Mouse (Mus musculus) kidney, postnatal 10 days (tissue): ENCODE results near the gene Abcc8.
"Not testable (repeated sequence)": the region's sequence is repeated elsewhere in the genome, so short reads cannot be mapped to it uniquely, and the experiment has no call there.

ENCODE experiments used
- DNase-seq: peaks from one replicate; pipeline ENCODE4 v3.0.0; 2021; ENCODE audit warnings: mixed read lengths

Gene Abcc8

DNA sequence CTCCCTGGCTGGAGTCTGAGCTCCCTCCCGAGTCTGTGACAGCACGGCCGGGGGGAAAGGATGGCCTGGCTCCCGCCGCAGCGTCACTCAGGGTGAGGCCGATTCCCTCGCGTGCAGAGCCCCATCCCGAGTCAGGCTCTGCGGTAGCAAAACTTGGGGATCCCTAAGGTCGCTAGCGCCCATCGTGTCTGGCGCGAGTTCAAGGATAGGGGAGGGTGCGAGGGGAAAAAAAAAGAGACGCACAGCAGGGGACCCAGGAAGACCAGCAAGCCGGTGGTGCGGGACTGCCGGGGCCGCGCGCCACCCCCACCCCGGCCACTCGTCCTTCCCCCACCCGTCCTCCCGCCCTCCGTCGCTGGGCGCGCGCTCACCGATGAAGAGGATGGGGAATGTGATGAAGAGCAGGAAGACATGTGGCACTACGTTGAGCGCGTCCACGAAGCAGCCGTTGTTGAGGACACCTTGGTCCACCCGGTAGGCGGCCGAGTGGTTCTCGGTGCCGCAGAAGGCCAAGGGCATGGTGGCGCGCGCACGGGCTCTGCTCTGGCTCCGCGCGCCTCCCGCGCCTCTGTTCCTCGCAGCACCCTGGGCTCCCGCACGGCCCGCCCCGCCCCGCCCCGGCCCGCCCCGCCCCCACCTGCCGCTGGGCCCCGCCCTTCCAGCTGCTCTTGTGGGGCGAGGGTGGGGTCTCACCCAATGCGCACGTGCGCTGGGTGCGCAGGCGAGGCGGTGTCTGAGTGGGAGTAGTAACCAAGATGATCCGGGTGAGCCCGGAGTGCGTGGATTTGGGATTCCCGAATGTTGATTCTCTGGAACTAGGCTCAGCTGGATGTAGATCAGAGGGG, at the start of gene Abcc8:
TSS of gene Abcc8 (minus strand) at position 603 of the 845 bp plus-strand sequence.
- peak; percentile 10 for DNase-seq

DNA sequence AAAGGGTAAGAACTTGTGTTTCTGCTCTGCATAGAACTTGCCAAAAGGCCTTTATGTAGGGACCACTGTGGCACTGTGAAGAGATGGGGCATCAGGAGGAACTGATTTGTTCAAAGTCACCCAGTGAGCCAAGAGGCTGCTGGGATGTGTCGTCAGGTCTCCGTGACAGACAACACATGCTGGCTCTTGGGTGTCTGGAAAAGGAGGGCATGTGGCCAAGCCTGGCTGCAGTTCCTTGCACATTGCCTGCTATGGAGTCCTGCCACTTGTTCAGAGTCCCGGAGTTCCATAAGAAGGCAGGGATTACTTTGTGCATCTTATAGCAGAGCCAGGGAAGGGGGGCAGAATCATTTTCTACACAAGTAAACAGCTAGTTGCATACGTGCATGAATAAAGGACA, 47.1 kb upstream of the Abcc8 start:
- no peak for DNase-seq

DNA sequence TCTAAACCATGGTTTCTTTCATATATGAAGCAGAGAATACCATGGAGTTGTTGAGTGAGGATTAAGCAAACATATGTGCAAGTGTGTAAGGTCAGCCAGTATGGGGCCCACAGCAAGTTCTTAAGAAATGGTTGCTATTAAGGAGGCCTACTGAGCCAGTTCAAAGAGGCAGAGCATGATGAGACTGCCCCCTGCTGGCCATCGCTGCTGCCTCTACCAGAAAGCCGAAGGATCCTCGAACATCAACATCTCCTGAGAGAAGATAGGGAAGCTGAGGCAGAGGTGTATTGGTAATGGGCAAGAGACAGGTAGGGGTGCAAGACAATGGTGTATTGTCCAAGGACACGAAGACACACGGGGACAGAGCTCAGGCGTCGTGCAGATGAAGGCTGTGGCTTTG, 46.4 kb upstream of the Abcc8 start:
- peak; percentile 71 for DNase-seq

DNA sequence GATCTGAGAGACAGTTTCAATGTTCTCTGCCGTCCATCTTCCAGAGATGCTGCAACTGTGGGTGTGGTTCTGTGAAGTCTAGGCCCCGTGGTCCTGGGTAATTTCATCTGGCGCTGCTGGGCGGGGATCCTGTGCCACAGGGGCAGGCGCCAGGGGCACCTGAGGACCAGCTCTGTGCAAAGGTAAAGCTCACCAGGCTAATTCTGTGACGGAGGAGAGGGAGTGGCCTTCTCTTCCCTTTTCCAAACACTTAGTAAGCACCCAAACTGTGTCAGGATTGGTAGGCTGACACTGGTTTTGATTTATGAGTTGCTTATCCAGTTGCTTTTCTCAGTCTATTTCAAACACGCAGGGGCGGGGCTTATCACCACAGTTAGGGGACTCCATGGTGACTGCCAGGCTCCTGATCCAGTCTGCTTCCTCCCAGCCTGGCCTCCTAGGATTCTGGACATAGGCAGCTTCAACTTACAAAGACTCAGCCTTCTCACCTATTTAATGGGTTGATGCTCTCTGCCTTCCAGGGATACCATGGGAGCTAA, 40.8 kb upstream of the Abcc8 start:
- no peak for DNase-seq

DNA sequence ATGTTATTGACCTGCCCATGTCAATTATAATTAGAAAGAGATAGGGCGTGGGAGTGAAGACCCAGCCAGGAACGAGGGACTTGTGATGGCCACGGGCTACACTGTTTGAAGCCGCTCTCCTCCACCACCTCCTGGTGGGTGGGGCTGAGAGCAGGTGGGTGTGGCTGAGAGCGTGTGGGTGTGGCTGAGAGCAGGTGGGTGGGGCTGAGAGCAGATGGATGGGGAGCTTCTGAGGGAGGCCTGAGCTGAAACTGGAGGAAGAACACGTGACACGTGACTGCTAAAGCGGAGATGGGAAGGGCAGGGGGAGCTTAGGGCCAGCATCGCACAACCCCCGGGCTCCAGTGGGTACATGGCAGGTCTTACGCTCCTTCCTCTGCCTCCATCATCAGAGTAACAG, 38.6 kb upstream of the Abcc8 start:
- DNase-seq = peak; percentile 30

DNA sequence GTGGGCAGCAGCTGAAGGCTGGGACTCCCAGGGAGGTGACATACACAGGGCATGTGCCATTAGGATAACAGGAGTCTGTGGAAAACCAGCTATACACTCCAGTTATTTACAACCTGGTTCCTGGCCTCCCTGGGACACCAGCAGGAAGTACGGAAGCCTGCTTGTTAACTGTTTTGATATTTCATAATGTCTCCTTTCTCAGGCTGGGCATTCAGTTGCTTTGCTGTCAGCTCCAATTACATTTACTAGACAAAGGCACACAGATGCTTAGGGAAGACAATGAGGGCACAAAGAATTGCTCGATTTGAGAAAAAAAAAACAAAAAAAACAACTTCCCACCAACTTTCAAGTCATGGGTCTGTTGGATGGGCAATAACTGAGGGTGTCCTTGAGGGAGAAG, 36.6 kb upstream of the Abcc8 start:
- DNase-seq = no peak

DNA sequence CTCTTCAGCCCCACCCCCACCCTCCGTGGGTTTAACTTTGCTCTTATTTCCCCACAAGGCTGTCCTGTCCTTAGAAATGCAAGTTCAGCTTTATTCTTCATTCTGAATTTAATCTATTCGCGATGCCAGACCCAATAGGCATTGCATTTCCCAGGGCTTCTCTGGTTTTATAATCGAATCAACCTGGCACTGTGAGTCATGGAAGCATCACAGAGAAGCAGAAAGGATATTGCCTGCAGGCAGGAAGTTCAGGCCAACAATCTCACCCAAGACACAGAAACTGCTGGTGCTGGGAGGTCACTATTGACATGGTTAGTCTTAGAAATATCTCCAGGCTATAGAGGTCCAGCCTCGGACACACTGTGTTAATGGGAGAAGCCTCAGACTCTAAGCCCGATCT, 30.4 kb upstream of the Abcc8 start:
- no peak for DNase-seq

DNA sequence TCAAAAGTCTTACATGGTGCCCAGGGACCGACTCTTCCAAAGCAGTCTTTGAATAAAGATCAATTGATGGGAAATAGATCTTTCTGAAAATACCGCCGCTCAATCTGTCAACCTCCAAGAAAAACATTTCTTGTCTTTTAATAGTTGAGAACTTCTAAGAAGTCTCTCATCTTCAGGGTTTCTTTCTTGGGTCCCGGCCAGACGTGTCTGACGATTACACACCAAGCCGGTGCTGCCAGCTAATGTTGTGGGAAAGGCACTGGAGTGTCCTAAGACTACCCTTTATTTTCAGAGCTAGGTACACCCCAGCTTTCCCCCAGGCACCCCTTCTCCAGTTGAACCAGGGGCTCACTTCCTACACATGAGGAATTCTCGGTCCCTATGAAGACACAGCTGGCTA, 28.3 kb upstream of the Abcc8 start:
- no peak for DNase-seq

DNA sequence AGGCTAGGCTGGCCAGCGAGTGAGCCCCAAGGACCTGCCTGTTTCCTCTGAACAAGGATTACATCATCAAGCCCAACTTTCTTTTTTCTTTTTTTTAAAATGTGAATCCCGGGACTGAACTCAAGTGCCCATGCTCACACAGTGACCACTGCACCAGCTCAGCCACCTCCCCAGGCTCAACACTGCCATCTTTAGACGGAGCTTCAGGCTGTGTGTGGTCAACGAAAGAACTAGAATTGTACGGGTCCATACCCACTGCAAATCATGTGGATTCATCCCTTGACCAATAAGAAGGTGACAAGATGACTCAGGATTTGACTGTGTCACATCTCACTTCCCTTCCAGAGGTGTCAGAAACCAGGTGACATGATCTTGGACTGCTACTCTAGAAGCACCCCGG, 24.9 kb upstream of the Abcc8 start:
- DNase-seq = no peak

DNA sequence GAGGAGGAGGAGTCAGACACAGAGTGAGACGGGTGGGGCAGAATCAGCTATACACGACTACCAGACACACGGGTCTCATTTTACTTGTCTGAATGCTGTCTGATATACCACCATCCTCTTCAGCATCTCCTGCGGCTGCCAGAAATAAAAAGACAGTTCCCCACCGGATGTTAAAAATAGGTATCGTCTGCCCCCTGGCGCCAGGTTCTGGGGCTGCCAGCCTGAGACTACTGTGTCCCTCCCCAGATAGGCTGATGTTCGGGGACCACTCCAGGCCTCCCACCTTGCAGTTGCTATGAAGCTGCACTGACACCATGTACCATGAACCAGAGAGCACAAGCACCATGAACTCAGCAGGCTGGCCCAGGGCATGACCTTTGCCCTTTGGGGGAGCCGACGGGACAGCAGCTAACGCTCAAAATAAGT, 24.2 kb upstream of the Abcc8 start:
- DNase-seq = peak; percentile 61

DNA sequence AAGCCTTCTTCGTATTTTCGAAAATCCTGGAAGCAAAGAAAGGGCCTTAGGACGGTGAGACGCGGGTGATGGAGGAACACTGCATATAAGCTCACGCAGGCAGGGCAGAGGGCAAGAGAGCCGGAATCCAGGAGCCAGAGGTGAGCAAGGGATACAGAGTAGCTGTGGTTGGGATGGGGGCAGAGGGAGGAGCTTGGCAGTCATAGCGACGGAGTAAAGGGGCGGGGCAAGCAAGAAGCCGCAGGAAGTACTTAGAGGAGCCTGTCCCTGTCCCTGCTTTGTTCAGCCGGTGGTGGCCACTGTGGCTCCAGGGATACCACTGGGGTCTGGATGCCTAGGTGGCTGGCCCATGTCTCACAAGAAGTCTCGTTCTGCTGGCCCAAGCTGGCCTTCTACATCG, 21.8 kb upstream of the Abcc8 start:
- peak; percentile 21 for DNase-seq

DNA sequence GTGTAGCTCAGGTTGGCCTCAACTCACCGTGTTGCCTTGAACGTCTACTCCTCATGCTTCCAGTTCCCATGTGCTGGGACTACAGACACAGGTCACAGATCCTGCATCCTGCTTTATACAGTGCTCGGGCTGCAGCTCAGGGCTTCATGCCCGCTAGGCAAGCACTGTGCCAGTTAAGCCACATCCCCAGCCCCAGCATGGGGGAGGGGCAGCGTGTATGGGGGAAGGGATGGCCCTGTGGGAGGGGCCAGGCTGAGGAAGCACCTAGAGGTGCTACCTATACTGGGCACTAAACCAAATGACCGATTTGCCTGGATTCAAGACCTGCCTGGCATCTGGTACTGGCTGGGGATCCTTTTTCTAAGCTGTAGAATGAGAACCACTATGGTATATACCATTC, 20.2 kb upstream of the Abcc8 start:
- no peak for DNase-seq

DNA sequence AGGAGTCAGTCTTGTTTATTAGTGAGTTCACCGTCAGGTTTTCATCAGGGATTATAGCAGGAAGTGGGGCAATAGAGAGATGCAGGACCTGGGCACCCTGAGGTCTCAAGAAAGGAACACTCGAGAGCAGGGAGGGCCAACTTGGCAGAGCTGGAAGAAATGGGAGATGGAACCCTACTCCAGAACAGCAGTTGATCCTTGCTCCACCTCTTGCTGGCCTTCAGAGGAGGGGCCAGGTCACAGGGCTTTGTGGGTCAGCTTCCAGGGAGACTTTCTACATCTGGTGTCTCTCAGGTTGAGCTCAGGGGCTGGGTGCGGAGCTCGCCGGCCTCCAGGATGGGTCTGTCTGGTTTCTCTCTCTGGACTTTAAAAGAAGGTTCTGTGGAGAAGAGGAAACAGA, 15.5 kb upstream of the Abcc8 start:
- no peak for DNase-seq

DNA sequence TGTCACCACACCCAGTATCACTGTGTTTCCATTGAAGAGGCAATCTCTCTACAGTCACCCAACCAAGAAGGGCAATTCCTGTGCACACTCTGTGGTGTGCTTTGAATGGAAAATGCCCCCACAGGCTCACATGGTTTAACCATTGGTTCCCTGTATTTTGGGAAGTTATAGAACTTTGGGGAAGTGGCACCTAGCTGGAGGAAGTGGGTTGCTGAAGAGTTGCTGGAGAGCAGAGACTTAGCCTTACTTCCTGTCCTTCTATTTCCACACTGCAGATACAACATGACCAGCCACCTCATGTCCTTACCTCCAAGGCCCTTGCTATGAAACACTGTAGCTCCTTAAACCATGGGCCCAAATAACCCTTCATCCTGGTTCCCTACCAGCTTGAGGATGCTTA, 4.4 kb upstream of the Abcc8 start:
- DNase-seq = no peak

DNA sequence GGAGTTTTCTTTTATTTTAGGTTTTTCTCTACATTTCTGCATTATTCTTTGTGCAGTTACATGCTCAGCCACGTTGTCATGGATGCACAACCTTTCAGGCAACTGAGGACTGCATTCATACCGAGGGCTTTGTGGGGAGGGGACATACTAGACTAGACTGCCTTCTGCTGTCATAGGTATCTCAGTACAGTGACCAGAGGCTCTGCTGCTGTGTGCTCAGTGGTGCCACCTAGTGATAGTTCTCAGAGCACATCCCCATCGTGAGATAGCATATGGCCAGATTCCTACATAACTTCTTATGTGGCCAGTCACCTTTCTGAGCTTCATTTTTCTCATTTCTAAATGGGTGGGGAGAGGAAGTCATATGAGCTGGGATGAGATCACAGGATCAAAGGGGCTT, 1.8 kb upstream of the Abcc8 start:
- DNase-seq = peak; percentile 72

DNA sequence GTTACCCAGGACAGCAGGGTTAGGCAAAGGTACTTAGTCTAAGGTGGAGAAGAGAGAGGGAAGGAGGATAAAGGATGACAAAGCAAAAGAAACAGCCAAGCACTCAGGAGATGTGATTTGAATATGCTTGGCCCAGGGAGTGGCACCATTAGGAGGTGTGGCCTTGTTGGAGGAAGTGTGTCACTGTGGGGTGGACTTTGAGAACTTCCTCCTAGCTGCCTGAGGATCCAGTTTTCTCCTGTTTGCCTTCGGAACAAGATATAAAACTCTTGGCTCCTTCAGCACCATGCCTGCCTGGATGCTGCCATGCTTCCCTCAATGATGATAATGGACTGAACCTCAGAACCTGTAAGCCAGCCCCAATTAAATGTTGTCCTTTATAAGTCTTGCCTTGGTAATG, 10.9 kb downstream of the Abcc8 start:
- DNase-seq = not testable (repeated sequence)

DNA sequence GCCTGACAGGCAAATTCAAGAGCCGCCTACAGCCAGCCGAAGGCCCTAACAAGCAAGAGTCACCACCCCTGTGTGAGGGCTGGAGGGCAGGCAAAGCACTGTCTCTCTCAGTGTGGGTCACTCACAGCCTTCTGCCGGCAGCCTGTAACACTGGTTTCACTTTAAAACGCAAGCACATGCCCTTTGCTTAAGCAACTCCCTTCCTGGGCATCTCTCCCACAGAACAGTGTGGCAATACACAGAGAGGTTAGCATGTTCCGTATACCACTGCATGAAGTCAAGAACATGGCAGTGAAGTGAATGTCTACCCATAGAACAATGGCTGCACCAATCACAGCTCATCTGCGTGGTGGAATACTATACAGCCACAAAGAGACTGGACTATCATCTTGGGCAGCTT, 11.4 kb downstream of the Abcc8 start:
- DNase-seq = no peak

DNA sequence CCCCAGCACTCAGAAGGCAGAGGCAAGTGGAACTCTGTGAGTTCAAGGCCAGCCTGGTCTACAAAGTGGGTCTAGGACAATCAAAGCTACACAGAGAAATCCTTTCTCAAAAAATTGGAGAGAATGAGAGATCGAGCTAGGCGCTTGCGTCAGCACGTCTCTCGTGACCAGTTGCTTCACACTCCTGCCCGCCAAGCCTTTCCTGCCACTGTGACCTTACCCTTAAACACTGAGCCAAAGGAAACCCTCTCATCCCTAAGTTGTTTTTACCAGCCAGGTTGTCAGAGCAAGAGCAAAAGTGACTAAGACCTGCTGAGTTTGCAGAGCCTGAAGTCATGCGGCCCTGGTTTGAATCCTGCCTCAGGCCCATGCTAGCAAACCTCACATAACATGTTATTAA, 11.9 kb downstream of the Abcc8 start:
- no peak for DNase-seq

DNA sequence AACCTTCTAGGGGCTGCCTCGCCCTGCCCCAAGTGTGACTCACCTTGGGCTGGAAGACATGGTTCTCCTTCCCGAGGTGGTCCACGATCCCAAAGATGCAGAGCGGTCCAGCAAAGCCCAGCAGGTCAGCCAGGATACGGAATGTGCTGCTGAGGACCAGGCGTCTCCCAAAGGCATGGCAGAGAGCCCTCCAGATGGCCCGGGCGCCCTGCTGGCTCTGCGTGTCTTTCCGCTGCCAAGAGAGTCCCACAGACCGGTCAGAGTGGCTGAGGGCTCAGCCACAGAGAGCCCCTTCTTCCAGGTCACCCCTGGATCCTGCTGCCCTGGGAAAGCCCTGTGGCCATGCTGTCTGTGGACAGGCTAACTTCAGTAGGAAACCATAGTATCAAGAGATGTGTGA, 14.0 kb downstream of the Abcc8 start:
- no peak for DNase-seq

DNA sequence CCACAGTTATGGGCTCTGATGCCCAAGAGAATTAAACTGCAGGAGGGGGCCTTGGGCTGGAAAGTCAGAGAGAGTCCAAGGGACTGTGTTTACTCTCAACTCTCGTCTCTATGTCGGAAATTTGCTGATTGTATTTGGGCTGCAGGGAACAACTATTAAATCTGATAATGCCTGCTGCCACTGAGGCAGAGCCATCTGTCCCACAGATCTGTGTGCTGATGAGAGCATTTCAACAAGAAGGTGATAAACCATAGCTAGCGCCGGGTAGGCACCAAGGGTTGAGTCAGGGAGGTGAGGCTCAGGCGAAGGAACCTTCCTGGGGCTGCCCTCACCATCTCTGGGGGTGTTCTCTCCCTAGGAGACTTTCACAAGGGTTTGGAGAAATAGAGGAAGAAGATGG, 17.1 kb downstream of the Abcc8 start:
- DNase-seq = no peak

DNA sequence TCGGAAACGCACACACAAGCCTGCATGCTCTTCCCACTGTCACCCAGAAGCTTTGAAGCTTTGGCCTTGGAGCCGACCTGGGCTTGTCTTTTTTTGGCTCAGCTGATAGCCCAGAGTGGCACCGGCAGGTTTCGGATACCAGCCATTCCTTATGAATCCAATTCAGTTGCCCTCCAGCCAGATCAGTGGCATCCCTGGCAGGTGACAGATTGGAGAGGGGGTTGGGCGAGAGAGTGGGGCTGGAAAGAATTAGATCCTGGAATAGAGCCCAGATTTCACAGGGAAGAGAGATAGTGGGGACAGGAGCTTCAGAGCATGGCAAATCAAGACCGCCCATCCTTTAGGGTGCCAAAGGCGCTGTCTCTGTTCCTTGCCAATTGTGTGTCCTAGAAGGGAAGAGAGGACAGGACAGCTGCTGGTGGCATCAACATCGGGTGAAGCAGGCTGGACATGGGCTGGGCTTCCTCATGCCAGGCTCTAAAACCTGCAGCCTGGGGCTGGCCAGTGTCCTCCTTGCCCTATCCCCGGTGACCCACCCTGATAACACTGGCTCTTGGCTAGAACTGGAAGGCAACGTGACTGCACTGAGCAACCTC, 17.6 kb downstream of the Abcc8 start:
- DNase-seq = no peak

DNA sequence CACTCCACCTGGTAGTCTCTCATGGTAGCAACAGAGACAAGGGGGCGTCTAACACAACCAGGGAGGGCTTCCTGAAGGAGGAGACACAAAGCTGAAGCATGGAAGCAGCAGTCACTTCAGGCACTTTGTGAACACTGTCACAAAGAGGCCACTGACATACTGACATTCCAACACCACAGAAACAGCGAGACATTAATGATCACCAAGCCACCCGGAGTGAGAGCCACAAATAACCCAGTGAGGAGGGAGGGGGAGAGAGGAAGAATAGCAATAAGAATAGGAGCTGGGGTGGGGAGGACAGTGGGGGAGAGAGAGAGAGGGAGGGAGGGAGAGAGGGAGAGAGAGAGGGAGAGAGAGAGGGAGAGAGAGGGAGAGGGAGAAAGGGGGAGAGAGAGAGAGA, 18.2 kb downstream of the Abcc8 start:
- DNase-seq = no peak

DNA sequence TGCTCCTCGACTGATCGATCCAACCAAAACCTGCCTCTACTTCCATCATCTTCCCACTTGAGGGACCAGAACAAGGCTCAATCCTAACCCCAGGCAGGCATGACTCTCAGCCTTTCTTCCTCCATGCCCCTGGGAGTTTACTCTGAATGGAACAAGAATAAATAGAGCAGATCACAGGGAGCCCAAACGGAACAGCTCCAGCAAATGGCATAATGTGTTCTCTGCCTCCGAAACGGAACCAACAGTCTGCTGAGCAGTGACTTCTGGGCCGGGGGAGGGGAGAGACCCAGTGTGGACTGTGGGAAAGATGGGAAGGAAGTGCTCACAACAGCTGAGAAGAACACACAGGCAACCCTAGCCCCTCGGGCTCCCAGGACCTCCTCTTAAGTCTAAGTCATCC, 22.1 kb downstream of the Abcc8 start:
- DNase-seq = no peak
